Comparison of ENCODE assay signal across 23 mouse cellular contexts in genomic region chr2:92687702-92688101, GRCm38 (mm10).
DNase-seq lines count a peak whose midpoint lies in the region; TF ChIP-seq lines count a peak whose summit lies in the region.
"Had no signal": no experiment of that assay in that cellular context is flagged by ENCODE, and none has a peak within 500 bp of the region (broad histone marks: within the 10 kb centered on the region; RNA-seq: fewer than 3 reads in every experiment).

No protein-coding gene starts in this region.

- DNase-seq in kidney, adult 2 months: peak; percentile 29
- DNase-seq in kidney, adult 11 months: no peak
- peak; percentile 66 to 88 for DNase-seq in layer of hippocampus, adult 18-20 months (ENCODE audit: low spot score in 2 of 2)
- DNase-seq in layer of hippocampus, adult 9-10 months (ENCODE audit: low spot score): no peak
- DNase-seq in brain, adult 2 months (ENCODE audit: low read depth, low spot score): peak; percentile 74
- DNase-seq in kidney, postnatal 25 days: peak; percentile 13 to 55
- DNase-seq in ovary, postnatal 14 days (ENCODE audit: low spot score): no peak
- DNase-seq: adrenal gland, postnatal 36 days; B cell, adult 2 months; cerebellum, adult 11-12 months; cerebellum, postnatal 10 days; gastrocnemius, postnatal 25 days; heart, adult 18-20 months; heart, postnatal 14 days; liver, embryonic 13.5 days; lung, embryonic 14.5 days; thymus, adult 2 months; thymus, postnatal 4 days had no signal

- H3K36me3 ChIP-seq in kidney, adult 2 months (ENCODE audit: control insufficient read depth, insufficient read depth, low read length): no peaks in the 10 kb centered on the region
- H3K36me3 ChIP-seq: G1E; heart, embryonic 12.5 days; liver, embryonic 13.5 days; midbrain, embryonic 12.5 days; neural tube, embryonic 15.5 days had no signal

- TF ChIP-seq CTCF in kidney, adult 2 months (conservative IDR thresholded peaks at IDR 0.05; ENCODE audit: insufficient read depth, insufficient read length, low read depth, low read length): no peak

- no peak for TF ChIP-seq POLR2A in kidney, adult 2 months (IDR thresholded peaks at IDR 0.05; ENCODE audit: low read depth, low read length)

- H3K4me3 ChIP-seq in kidney, adult 2 months (ENCODE audit: insufficient read depth, low read depth, low read length): no peak overlapping the region
- H3K4me3 ChIP-seq: heart, embryonic 12.5 days; liver, embryonic 13.5 days; midbrain, embryonic 12.5 days; neural tube, embryonic 15.5 days had no signal

- H3K27ac ChIP-seq in kidney, adult 2 months (ENCODE audit: insufficient read depth, low read depth, low read length): no peak overlapping the region
- H3K27ac ChIP-seq: liver, embryonic 13.5 days; midbrain, embryonic 12.5 days; stomach, postnatal 0 days had no signal

- no peaks in the 10 kb centered on the region for H3K27me3 ChIP-seq in kidney, adult 2 months (replicated peaks; ENCODE audit: control insufficient read depth, insufficient read depth, low read length)
- H3K27me3 ChIP-seq: heart, embryonic 12.5 days; liver, embryonic 13.5 days; midbrain, embryonic 12.5 days; neural tube, embryonic 15.5 days had no signal

- no peaks in the 10 kb centered on the region for H3K4me1 ChIP-seq in kidney, adult 2 months (ENCODE audit: control insufficient read depth, insufficient read depth, low read length)
- H3K4me1 ChIP-seq: heart, embryonic 12.5 days; liver, embryonic 13.5 days had no signal

- 48% methylated on average over 1 of the region's 1 CpGs for whole genome bisulfite sequencing in kidney, adult 2 months

Comparison
In these comparisons a context has a peak if more than half of its experiments do, and no peak if none do; other contexts are left out.
1. DNase-seq: peak in kidney, adult 2 months (single experiment), layer of hippocampus, adult 18-20 months (2 of 2), brain, adult 2 months (single experiment) and kidney, postnatal 25 days (2 of 2); none in kidney, adult 11 months (single experiment), layer of hippocampus, adult 9-10 months (single experiment) and ovary, postnatal 14 days (single experiment).